Mouse (Mus musculus) lung, embryonic 16.5 days (tissue): ENCODE results near the gene Trim61. TPM values are rescaled to one million over a fixed set of nuclear protein-coding genes. Genes with fewer than 3 reads are reported as not detected.
"Not testable (repeated sequence)": the region's sequence is repeated elsewhere in the genome, so short reads cannot be mapped to it uniquely, and the experiment has no call there.

ENCODE experiments used
- ATAC-seq: fragments of 200-750 bp; cut with Nextera tagmentation; 2 replicates; pipeline ENCODE4 v1.8.0; 2017; ENCODE audit warnings: low read depth, mild to moderate bottlenecking, moderate library complexity
- H3K27ac ChIP-seq: fragments of 300-500 bp; sonication (generic); 2 replicates; pipeline ENCODE4 v1.5.1; 2014; ENCODE audit warnings: mild to moderate bottlenecking, control low read depth, low read length
- H3K27me3 ChIP-seq: fragments of 300-500 bp; sonication (generic); 2 replicates; pipeline ENCODE4 v1.6.1; 2014; ENCODE audit warnings: low read depth, low read length, mixed read lengths; ENCODE audit not compliant: control insufficient read depth, insufficient read depth
- H3K36me3 ChIP-seq: fragments of 300-500 bp; sonication (generic); 2 replicates; pipeline ENCODE4 v1.6.1; 2014; ENCODE audit warnings: low read length; ENCODE audit not compliant: control insufficient read depth, insufficient read depth
- H3K4me1 ChIP-seq: fragments of 300-500 bp; sonication (generic); replicated peaks from 2 replicates; pipeline ENCODE4 v1.6.1; 2014; ENCODE audit warnings: low read length, mixed read lengths; ENCODE audit not compliant: control insufficient read depth, insufficient read depth
- H3K4me2 ChIP-seq: fragments of 300-500 bp; sonication (generic); 2 replicates; pipeline ENCODE4 v1.6.1; 2014; ENCODE audit warnings: low read depth, low read length, control low read depth
- H3K4me3 ChIP-seq: fragments of 300-500 bp; sonication (generic); 2 replicates; pipeline ENCODE4 v1.5.1; 2014; ENCODE audit warnings: mild to moderate bottlenecking, low read length, control low read depth
- H3K9ac ChIP-seq: fragments of 300-500 bp; sonication (generic); 2 replicates; pipeline ENCODE4 v1.6.1; 2014; ENCODE audit warnings: low read length, control low read depth
- H3K9me3 ChIP-seq: fragments of 300-500 bp; sonication (generic); 2 replicates; pipeline ENCODE4 v1.6.1; 2016; ENCODE audit warnings: low read length; ENCODE audit not compliant: control insufficient read depth
- WGBS: fragments of 180-500 bp; shearing (Covaris S2); extraction: QIAGEN DNeasy Blood & Tissue Kit; methylation state at CpG from one replicate; pipeline ENCODE4 v1.1.7; 2014; 5-methylcytosine and 5-hydroxymethylcytosine counted together
- polyA plus RNA-seq: library from polyadenylated mRNA; unstranded; fragments of >200 nt; fragmentation: Nextera tagmentation; extraction: Ambion mirVana; gene quantifications from 2 replicates; pipeline ENCODE4 v1.2.1, GENCODE M21; 2015

Gene Trim61
- polyA plus RNA-seq, 1 experiment from 2014 or later, result not detected

DNA sequence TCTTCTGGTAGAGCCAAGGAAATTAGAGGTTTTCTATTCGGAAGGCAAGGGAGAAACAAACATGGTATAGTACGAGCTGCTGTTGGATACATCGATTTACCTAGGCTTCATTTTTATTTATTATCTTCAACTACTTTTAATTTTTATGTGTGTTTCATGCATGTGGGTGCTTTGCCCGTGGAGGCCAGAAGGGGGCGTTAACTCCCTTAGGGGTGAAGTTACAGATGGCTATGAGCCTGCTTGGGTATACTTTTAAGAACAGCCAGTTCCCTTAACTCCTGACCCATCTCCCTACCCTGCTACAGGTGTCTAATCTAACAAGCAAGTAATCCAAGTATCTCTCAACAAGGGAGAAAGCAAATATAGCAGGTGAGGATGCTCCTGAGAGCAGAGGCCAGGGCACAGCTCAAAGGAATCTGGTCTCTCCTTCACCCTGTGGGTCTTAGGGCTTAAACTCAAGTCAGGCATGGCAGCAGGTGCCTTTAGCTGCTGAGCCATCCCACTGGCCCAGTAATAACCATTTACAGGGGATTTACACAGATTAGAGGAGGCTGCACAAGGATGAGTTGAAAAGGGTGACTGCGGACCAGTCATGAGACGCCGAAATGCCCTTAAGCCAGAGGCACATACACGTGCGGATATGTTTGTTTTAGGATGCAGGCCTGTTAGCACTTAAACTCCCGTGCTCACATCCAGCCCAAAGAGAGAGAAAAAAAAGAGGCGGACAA is 10.8 kb upstream of the Trim61 start:
- WGBS, result 73% methylated on average over 12 of the region's 12 CpGs
- H3K36me3 ChIP-seq, result no peaks in the 10 kb centered on the region
- H3K4me2 ChIP-seq, result no peak overlapping the region
- no peak overlapping the region for H3K27ac ChIP-seq
- no peaks in the 10 kb centered on the region for H3K27me3 ChIP-seq
- ATAC-seq, result no peak
- H3K4me3 ChIP-seq, result no peak overlapping the region
- no peaks in the 10 kb centered on the region for H3K9me3 ChIP-seq
- no peaks in the 10 kb centered on the region for H3K4me1 ChIP-seq
- no peak overlapping the region for H3K9ac ChIP-seq

DNA sequence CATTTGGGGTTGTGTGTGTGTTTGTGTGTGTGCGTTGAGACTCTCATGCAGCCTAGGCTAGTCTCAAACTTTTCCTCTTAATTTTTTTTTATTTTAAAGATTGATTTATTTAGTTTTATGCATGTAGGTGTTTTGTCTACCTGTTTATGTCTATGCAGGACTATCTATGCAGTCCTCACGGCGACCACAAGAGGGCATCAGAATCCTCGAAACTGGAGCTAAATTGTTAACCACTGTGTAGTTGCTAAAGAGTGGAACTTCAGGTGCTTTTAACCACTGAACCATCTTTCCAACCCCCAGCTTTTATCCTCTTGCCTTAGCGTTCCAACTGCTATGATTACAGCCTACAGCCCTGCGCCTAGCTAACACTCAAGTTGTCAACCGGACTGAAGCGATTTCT is 4.2 kb upstream of the Trim61 start:
- Histone ChIP-seq H3K4me3 (no peak overlapping the region), H3K27ac (no peak overlapping the region), H3K4me2 (no peak overlapping the region), H3K4me1 (no peaks in the 10 kb centered on the region), H3K9me3 (no peaks in the 10 kb centered on the region), H3K36me3 (no peaks in the 10 kb centered on the region), H3K9ac (no peak overlapping the region), H3K27me3 (no peaks in the 10 kb centered on the region)
- no peak for ATAC-seq
- 45% methylated on average over 8 of the region's 8 CpGs for WGBS

DNA sequence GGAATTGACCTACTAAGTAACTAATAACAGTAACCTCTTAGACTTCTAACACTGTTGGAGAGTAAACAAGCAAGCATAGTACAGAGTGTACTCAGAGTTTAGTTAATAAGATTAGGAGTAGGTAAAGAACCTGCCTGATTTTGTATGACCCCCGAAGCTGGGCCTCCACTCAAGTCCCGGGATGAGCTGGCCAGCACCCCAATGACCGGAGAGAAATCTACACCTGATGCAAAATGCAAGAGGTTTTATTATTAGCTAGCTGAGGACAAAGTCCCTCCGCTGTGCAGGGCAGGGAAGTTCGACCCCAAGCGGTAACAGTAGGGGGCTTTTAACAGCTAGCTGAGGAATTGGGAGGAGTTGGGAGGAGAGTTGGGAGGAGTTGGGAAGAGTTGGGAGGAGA is 10.7 kb downstream of the Trim61 start:
- not testable (repeated sequence) for ATAC-seq
- WGBS, result 76% methylated on average over 6 of the region's 6 CpGs

DNA sequence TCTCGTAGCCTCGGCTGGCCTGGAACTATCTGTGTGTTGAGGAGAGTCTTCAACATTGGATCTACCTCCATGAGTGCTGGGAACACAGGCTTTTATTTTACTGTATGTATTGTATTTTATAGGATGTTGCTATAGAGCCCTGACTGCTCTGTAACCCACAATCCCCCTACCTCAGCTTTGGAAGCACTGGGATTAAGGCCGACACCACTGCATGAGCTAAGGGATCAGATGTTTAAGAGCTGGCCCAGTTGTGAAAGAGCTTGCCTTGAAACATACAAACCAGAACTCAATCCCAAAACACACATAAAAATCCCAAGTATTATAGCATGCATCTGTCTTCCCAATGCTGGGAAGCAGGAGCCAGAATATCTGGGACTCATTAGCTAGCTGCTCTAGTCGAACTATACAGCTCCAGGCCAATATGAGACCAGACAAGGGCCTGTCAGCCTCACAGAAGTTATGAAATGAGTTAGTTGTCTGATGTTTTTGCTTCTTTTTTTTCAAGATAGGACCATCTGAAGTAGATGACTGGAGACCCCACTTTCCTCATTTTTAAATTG is 19.4 kb downstream of the Trim61 start:
- no peak overlapping the region for H3K9ac ChIP-seq
- H3K27me3 ChIP-seq, result no peaks in the 10 kb centered on the region
- no peak overlapping the region for H3K4me3 ChIP-seq
- ATAC-seq, result no peak
- H3K36me3 ChIP-seq, result no peaks in the 10 kb centered on the region
- no peaks in the 10 kb centered on the region for H3K9me3 ChIP-seq
- H3K4me2 ChIP-seq, result no peak overlapping the region
- H3K4me1 ChIP-seq, result no peaks in the 10 kb centered on the region
- H3K27ac ChIP-seq, result no peak overlapping the region
- 86% methylated on average over 4 of the region's 4 CpGs for WGBS

More for the DNA sequence above, 10.7 kb downstream of the Trim61 start:
- H3K4me2 ChIP-seq, H3K9ac ChIP-seq, H3K27me3 ChIP-seq, H3K9me3 ChIP-seq, H3K4me1 ChIP-seq, H3K4me3 ChIP-seq, H3K36me3 ChIP-seq, H3K27ac ChIP-seq: not testable (repeated sequence)

DNA sequence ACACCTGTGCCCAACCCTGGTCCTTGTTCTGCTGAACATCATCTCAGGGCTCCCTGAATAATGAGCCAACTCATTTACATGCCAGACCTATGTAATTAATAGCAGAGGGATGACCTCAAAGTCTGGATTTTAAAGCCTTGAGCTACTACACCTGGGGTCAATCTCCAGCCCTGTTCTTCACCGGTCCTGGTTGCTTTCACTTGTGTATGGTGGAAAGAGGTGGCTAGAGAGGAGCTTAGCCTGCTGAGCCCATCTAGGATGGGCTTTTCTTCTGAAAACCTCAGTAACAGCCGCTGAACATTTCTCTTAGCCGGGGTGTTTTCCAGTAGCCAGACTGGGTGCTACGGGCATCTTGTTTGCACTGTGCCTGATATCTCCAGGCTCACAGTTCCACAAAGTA is 30.6 kb downstream of the Trim61 start, which contains the start of gene Trim75:
TSS of gene Trim75 (minus strand) at position 101 of the 400 bp plus-strand sequence.
- WGBS, result 82% methylated on average over 4 of the region's 4 CpGs

DNA sequence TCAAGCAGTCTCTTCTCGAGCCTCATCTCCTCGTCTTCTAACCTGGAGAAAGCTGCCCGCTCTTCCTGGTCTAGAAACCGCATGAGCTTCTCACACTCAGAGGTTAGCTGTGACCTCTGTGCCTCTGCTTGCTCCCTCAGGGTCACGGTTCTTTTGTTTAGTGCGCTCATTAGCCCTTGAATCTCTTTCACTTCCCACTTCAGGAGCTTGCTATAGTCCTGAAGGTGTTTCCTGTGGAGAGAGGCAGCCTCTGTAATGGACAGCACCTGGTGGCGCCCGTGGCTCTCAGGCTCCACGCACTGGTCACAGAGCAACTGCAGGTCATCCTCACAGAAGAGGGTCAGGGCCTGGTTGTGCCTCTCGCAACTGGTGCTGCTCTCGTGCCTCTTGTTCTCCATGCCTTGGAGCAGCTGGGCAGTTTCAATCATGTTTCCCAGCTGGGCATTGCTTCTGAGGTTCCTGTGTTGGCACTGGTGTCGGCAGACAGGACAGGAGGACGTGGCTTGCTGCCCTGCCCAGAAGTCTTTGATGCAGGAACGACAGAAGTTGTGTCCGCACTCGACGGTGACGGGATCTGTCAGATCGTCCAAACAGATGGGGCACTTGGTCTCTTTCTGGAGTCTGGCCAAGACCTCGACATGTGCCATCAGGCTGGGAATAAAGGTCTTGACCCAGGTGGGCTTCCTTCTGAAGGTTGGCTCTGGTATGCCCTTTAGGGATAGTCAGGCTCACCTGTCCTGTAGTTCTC is 35.0 kb downstream of the Trim61 start:
- no peak for ATAC-seq

More for the DNA sequence above, 30.6 kb downstream of the Trim61 start, which contains the start of gene Trim75:
- H3K36me3 ChIP-seq, result no peaks in the 10 kb centered on the region
- no peaks in the 10 kb centered on the region for H3K4me1 ChIP-seq
- no peak within 1 kb of the TSS for H3K27ac ChIP-seq
- H3K9ac ChIP-seq, result no peak within 1 kb of the TSS
- no peak for ATAC-seq
- H3K9me3 ChIP-seq, result peaks cover 2% of the 10 kb centered on the region; the same call in 1 of the 2 replicates
- H3K27me3 ChIP-seq, result no peaks in the 10 kb centered on the region
- H3K4me2 ChIP-seq, result no peak within 1 kb of the TSS
- no peak within 1 kb of the TSS for H3K4me3 ChIP-seq

More for the DNA sequence above, 35.0 kb downstream of the Trim61 start:
- Histone ChIP-seq H3K4me3 (no peak overlapping the region), H3K36me3 (no peaks in the 10 kb centered on the region), H3K4me1 (no peaks in the 10 kb centered on the region), H3K4me2 (no peak overlapping the region), H3K27me3 (no peaks in the 10 kb centered on the region), H3K27ac (no peak overlapping the region), H3K9ac (no peak overlapping the region), H3K9me3 (no peaks in the 10 kb centered on the region)
- WGBS, result 56% methylated on average over 20 of the region's 20 CpGs

Other genes with a start within 250 kb of the Trim61 start
- gene Klhl2, start 168.5 kb downstream of the Trim61 start, polyA plus RNA-seq, result 3.9 and 4.2 TPM in 2 replicates
- gene Tmem192, start 71.3 kb downstream of the Trim61 start, polyA plus RNA-seq, result 26.9 and 27.5 TPM in 2 replicates
- gene Trim75, start 30.7 kb downstream of the Trim61 start, polyA plus RNA-seq, result not detected in 2 replicates
- not detected in 2 replicates for gene Trim60, start 61 bp upstream of the Trim61 start, polyA plus RNA-seq
- gene Apela, start 18.8 kb upstream of the Trim61 start, polyA plus RNA-seq, result 0.45 and 0.70 TPM in 2 replicates
- gene Gm10663, start 56.5 kb upstream of the Trim61 start, polyA plus RNA-seq, result not detected in 2 replicates
- 2.3 and 3.0 TPM in 2 replicates for gene BC030870, start 111.0 kb upstream of the Trim61 start, polyA plus RNA-seq